Mouse (Mus musculus): ENCODE measurements at regions not wholly inside any gene's neighbourhood (a gene's known extent, or its start where the extent isn't known, plus 50 kb on each side); places are given as distances from the start of the nearest gene placed in this dataset.
A peak's percentile ranks its signal among the peaks of the same experiment; 100 is the strongest.
"Not testable (repeated sequence)": the region's sequence is repeated elsewhere in the genome, so short reads cannot be mapped to it uniquely, and the experiment has no call there.

DNA sequence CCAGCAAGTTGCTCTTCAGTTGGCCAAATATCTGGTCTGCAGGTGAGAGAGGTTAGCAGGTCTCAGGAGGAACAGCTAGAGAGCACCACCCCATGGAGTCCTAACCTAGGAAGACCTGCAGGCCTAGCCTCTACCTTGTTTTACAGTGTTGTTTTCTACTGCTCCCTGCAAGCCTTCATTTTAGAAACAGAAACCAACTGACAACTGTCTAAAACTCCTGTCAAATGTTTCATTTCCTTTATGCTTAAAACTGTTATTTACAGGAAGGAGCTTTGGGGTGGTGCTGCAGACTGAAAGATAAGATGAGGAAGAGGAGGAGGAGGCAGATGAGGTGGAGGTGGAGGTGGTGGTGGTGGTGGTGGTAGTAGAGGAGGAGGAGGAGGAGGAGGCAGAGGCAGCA lies 96.6 kb upstream of the Selenop start:
- no peak for DNase-seq

DNA sequence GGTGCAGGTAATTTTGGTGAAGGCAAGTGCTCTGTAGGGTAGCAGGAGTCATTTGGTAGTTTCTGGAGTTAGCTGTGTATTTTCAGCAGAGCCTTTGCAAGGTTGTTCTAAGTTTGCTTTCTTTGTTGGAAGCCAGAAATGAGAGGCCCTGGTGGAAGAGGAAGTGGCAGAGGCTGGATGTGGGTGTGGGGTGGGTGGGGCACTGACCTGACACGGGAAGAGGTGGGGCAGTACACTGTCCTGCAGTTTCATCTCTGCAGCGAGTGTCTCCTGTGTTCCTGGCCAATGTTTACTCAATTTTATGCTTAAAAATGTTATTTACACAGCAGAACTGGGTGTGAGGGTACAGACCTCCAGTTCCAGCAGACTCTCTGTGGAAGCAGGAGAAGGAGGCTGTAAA lies 94.3 kb upstream of the Selenop start:
- DNase-seq: no peak

DNA sequence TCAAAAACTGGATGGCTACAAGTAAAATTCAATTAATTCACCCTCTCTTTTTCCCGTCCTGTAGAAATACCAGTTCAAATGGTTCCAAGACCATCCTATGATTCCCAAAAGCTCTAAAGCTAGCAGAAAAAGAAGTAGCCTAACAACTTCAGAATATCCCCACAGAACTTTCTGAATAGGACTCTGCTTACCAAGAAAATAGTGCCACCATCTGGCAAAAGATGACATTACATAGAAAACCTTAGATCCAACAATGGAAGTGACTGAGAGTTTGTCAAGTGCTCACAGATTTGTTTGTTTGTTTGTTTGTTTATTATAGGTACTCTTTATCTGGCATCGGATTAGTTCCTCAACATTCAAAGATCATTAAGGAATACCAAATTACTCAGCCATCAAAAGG lies 93.5 kb upstream of the Selenop start:
- no peak for DNase-seq

DNA sequence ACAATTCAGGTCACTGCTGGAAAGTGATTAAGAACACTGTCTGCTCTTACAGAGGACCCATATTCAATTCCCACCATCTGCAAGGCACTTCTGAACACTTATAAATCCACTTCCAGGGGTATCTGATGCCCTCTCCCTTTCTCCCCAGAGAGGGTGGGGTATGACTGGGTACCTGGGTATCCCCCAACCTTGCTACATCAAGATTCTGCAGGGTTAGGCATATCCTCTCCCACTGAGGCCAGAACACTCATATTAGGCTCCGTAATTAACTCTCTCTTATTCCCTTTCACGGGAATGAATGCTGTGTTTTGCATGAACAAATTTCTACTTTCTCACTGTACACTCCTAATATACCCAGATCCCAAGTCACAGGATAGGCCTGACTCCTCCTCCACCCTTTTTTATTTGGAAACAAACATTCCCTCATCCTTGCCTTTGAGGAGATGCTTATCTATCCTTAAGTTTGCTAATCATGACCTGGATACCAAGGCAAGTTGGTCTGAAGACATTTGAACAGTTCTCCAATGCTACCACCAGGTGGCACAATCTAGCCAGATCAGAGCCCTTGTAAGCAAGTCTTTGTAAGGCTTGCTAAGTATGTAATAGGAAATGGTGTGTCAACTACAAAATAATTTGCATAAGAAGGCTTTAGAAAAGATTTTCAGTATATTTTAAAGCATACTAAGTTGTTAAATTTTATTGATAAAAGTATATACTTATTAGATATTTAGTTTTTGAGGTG lies 66.3 kb upstream of the Selenop start:
- DNase-seq: peak in 1 of 2 experiments; percentile 32

DNA sequence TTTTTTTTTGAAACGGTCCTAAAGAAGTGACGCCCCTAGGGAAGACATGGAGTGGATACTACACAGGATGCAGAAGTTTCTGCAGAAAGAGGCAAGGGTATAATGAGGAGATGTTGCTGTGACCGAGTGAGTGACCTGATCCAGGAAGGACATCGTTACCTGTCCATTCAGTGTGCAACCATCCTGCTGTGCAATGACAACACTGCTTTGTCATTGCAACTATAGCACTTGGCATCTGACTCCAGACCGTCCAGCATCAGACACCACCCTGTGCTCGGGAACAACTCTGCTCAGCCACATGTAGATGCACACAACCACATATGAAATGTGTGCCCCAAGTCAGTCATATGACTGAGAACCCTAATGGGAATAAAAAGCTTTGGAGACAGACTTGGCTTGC lies 62.8 kb upstream of the Selenop start:
- DNase-seq: no peak

DNA sequence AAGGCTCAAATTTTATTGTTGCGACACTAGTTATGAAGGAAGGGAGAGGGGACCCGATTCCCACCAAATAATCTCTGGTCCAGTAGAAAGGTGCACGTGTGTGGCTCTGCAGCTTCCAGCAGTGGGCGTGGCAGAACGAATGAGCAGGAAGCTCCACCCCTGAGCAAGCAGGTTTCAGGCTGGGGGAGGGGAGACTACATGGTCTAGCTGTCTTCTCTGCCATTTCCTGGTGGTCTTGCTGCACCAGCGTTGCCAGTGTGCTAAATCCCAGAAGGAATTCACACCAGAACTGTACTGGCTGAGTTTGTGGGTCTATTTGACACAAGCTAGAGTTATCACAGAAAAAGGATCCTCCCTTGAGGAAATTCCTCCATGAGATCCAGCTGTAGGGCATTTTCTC lies 62.3 kb upstream of the Selenop start:
- not testable (repeated sequence) for DNase-seq

DNA sequence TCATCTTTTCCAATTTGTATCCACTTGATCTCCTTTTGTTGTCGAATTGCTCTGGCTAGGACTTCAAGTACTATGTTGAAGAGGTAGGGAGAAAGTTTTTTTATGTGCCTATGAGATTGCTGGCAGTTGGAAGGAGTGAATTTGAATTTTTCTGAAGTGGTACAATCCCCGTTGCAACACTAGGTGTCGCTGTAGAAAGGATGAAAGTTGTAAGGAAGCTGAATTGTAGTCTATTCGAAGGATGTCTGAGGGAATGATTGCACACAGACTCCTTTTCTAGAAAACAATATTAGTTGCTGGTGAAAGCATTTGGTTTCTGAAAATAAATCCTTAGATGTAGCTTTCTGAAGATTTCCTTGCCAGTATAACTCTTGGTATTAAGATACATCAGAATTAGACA lies 54.6 kb upstream of the Selenop start:
- DNase-seq: peak in 1 of 2 experiments; percentile 25

DNA sequence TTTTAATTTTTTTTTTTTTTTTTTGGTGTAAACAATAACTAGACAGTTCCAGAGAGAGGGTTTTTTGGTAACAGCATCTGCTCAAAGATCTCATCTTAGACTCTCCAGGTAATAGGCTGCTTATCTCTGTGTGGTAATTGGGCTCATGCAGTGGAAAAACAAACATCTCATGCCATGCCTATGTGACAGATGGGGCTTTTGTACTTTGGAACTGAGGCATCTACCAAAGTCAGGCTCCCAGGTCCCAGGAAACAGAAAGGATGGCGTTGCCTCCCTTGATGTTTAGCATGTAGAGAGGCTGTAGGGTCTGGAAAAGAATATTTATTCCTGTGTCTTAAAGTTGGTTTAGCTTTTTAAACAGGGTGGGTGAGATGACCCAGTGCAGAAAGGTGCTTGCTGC lies 53.1 kb upstream of the Selenop start:
- DNase-seq: no peak
